Mouse (Mus musculus): ENCODE measurements at regions not wholly inside any gene's neighbourhood (a gene's known extent, or its start where the extent isn't known, plus 50 kb on each side); places are given as distances from the start of the nearest gene placed in this dataset.
"Not testable (repeated sequence)": the region's sequence is repeated elsewhere in the genome, so short reads cannot be mapped to it uniquely, and the experiment has no call there.

- DNase-seq (ENCODE audit: extremely low read depth, low read depth, low spot score) = no peak
- Histone ChIP-seq H3K27ac (replicated peaks; ENCODE audit: insufficient read depth, low read depth, low read length) (no peak overlapping the region), H3K9ac (ENCODE audit: low read depth, low read length) (no peak overlapping the region), H3K36me3 (ENCODE audit: control insufficient read depth, insufficient read depth, low read length) (no peaks in the 10 kb centered on the region), H3K79me2 (ENCODE audit: control insufficient read depth, insufficient read depth, low read length) (no peaks in the 10 kb centered on the region), H3K4me3 (ENCODE audit: insufficient read depth, low read depth, low read length) (no peak overlapping the region), H3K27me3 (ENCODE audit: control insufficient read depth, insufficient read depth, low read length) (no peaks in the 10 kb centered on the region), H3K4me1 (ENCODE audit: control insufficient read depth, insufficient read depth, low read length) (no peaks in the 10 kb centered on the region)
- WGBS = 67% methylated on average over 7 of the region's 7 CpGs
- TF ChIP-seq POLR2A (IDR thresholded peaks at IDR 0.05; ENCODE audit: extremely low read depth, insufficient read depth, low read length) (no peak), CTCF (IDR thresholded peaks at IDR 0.05; ENCODE audit: low read depth, low read length) (no peak)
Observed at GRCm38 (mm10) chr11:52460190-52460780, 64.1 kb downstream of the 9530068E07Rik start.

GRCm38 (mm10) chr11:52471128-52471527, 74.9 kb downstream of the 9530068E07Rik start:
- not testable (repeated sequence) for H3K4me1 ChIP-seq (ENCODE audit: control insufficient read depth, insufficient read depth, low read length); H3K27ac ChIP-seq (replicated peaks; ENCODE audit: insufficient read depth, low read depth, low read length); H3K27me3 ChIP-seq (ENCODE audit: control insufficient read depth, insufficient read depth, low read length); H3K9ac ChIP-seq (ENCODE audit: low read depth, low read length); H3K79me2 ChIP-seq (ENCODE audit: control insufficient read depth, insufficient read depth, low read length); DNase-seq (ENCODE audit: extremely low read depth, low read depth, low spot score); H3K36me3 ChIP-seq (ENCODE audit: control insufficient read depth, insufficient read depth, low read length); H3K4me3 ChIP-seq (ENCODE audit: insufficient read depth, low read depth, low read length)
- WGBS = 75% methylated on average over 6 of the region's 6 CpGs

- not testable (repeated sequence) for H3K27ac ChIP-seq (replicated peaks; ENCODE audit: insufficient read depth, low read depth, low read length); H3K9ac ChIP-seq (ENCODE audit: low read depth, low read length); H3K27me3 ChIP-seq (ENCODE audit: control insufficient read depth, insufficient read depth, low read length); H3K79me2 ChIP-seq (ENCODE audit: control insufficient read depth, insufficient read depth, low read length); H3K36me3 ChIP-seq (ENCODE audit: control insufficient read depth, insufficient read depth, low read length); H3K4me3 ChIP-seq (ENCODE audit: insufficient read depth, low read depth, low read length); DNase-seq (ENCODE audit: extremely low read depth, low read depth, low spot score); H3K4me1 ChIP-seq (ENCODE audit: control insufficient read depth, insufficient read depth, low read length)
- WGBS = 65% methylated on average over 10 of the region's 10 CpGs
Observed at GRCm38 (mm10) chr11:52480111-52480510, 83.9 kb downstream of the 9530068E07Rik start.

GRCm38 (mm10) chr11:52480694-52481093, 84.5 kb downstream of the 9530068E07Rik start:
- not testable (repeated sequence) for H3K27me3 ChIP-seq (ENCODE audit: control insufficient read depth, insufficient read depth, low read length); H3K79me2 ChIP-seq (ENCODE audit: control insufficient read depth, insufficient read depth, low read length); H3K4me3 ChIP-seq (ENCODE audit: insufficient read depth, low read depth, low read length); H3K9ac ChIP-seq (ENCODE audit: low read depth, low read length); H3K27ac ChIP-seq (replicated peaks; ENCODE audit: insufficient read depth, low read depth, low read length); DNase-seq (ENCODE audit: extremely low read depth, low read depth, low spot score); H3K4me1 ChIP-seq (ENCODE audit: control insufficient read depth, insufficient read depth, low read length); H3K36me3 ChIP-seq (ENCODE audit: control insufficient read depth, insufficient read depth, low read length)
- WGBS = 81% methylated on average over 24 of the region's 24 CpGs

GRCm38 (mm10) chr11:52483534-52483933, 87.3 kb downstream of the 9530068E07Rik start:
- H3K9ac ChIP-seq (ENCODE audit: low read depth, low read length); H3K36me3 ChIP-seq (ENCODE audit: control insufficient read depth, insufficient read depth, low read length); DNase-seq (ENCODE audit: extremely low read depth, low read depth, low spot score); H3K79me2 ChIP-seq (ENCODE audit: control insufficient read depth, insufficient read depth, low read length); H3K27ac ChIP-seq (replicated peaks; ENCODE audit: insufficient read depth, low read depth, low read length); H3K4me3 ChIP-seq (ENCODE audit: insufficient read depth, low read depth, low read length); H3K4me1 ChIP-seq (ENCODE audit: control insufficient read depth, insufficient read depth, low read length); H3K27me3 ChIP-seq (ENCODE audit: control insufficient read depth, insufficient read depth, low read length): not testable (repeated sequence)
- WGBS = 88% methylated on average over 6 of the region's 8 CpGs

GRCm38 (mm10) chr11:52488538-52488937, 92.3 kb downstream of the 9530068E07Rik start:
- not testable (repeated sequence) for H3K4me1 ChIP-seq (ENCODE audit: control insufficient read depth, insufficient read depth, low read length); H3K27ac ChIP-seq (replicated peaks; ENCODE audit: insufficient read depth, low read depth, low read length); H3K4me3 ChIP-seq (ENCODE audit: insufficient read depth, low read depth, low read length); H3K9ac ChIP-seq (ENCODE audit: low read depth, low read length); H3K27me3 ChIP-seq (ENCODE audit: control insufficient read depth, insufficient read depth, low read length); H3K36me3 ChIP-seq (ENCODE audit: control insufficient read depth, insufficient read depth, low read length); DNase-seq (ENCODE audit: extremely low read depth, low read depth, low spot score); H3K79me2 ChIP-seq (ENCODE audit: control insufficient read depth, insufficient read depth, low read length)
- 75% methylated on average over 4 of the region's 4 CpGs for WGBS

GRCm38 (mm10) chr11:52493336-52493735, 97.1 kb downstream of the 9530068E07Rik start:
- Histone ChIP-seq H3K4me1 (ENCODE audit: control insufficient read depth, insufficient read depth, low read length) (no peaks in the 10 kb centered on the region), H3K4me3 (ENCODE audit: insufficient read depth, low read depth, low read length) (no peak overlapping the region), H3K27me3 (ENCODE audit: control insufficient read depth, insufficient read depth, low read length) (no peaks in the 10 kb centered on the region; the same call in 1 of the 2 replicates), H3K79me2 (ENCODE audit: control insufficient read depth, insufficient read depth, low read length) (no peaks in the 10 kb centered on the region), H3K27ac (replicated peaks; ENCODE audit: insufficient read depth, low read depth, low read length) (no peak overlapping the region), H3K36me3 (ENCODE audit: control insufficient read depth, insufficient read depth, low read length) (no peaks in the 10 kb centered on the region), H3K9ac (ENCODE audit: low read depth, low read length) (no peak overlapping the region)
- 82% methylated on average over 6 of the region's 6 CpGs for WGBS
- no peak for DNase-seq (ENCODE audit: extremely low read depth, low read depth, low spot score)
- TF ChIP-seq CTCF (IDR thresholded peaks at IDR 0.05; ENCODE audit: low read depth, low read length) = no peak
- no peak for TF ChIP-seq POLR2A (IDR thresholded peaks at IDR 0.05; ENCODE audit: extremely low read depth, insufficient read depth, low read length)
